Mouse (Mus musculus) MEL (cell line): ENCODE results near the gene Tprkb. TPM values are rescaled to one million over a fixed set of nuclear protein-coding genes. Genes with fewer than 3 reads are reported as not detected.
A peak's percentile ranks its signal among the peaks of the same experiment; 100 is the strongest.
"Not testable (repeated sequence)": the region's sequence is repeated elsewhere in the genome, so short reads cannot be mapped to it uniquely, and the experiment has no call there.

Experiments
- DNase-seq: peaks from one replicate; pipeline ENCODE4 v3.0.0; 2011; ENCODE audit warnings: low read depth, low spot score
- H3K27ac ChIP-seq: 2 replicates; pipeline ENCODE4 v1.5.1; 2012; ENCODE audit warnings: low read depth, mild to moderate bottlenecking, control low read depth, low read length, moderate library complexity; ENCODE audit not compliant: control insufficient read depth
- H3K27me3 ChIP-seq, 2 experiments: fragments of 150-350 bp in 1 of 2; sonication (generic) in 1 of 2; 2 replicates each; pipeline ENCODE4 v1.6.1; 2012; ENCODE audit warnings: low read length in 2 of 2, mild to moderate bottlenecking in 2 of 2, improper control_type of control experiment in 1 of 2, moderate library complexity in 1 of 2; ENCODE audit not compliant: insufficient read depth in 2 of 2, control insufficient read depth in 1 of 2
- H3K36me3 ChIP-seq, 2 experiments: 2 replicates each; pipeline ENCODE4 v1.6.1; 2012 to 2014; ENCODE audit warnings: low read length in 2 of 2, improper control_type of control experiment in 1 of 2, inconsistent platforms in 1 of 2, mild to moderate bottlenecking in 1 of 2; ENCODE audit not compliant: insufficient read depth in 2 of 2, control insufficient read depth in 1 of 2
- H3K4me1 ChIP-seq, 2 experiments: fragments of 150-350 bp in 1 of 2; sonication (generic) in 1 of 2; 2 replicates each; pipeline ENCODE4 v1.6.1; 2012; ENCODE audit warnings: low read length in 2 of 2, improper control_type of control experiment in 1 of 2, mild to moderate bottlenecking in 1 of 2; ENCODE audit not compliant: insufficient read depth in 2 of 2, control insufficient read depth in 1 of 2
- H3K4me3 ChIP-seq, 2 experiments: fragments of 150-350 bp in 1 of 2; sonication (generic) in 1 of 2; 2 replicates each; pipeline ENCODE4 v1.5.1; 2012; ENCODE audit warnings: low read depth in 2 of 2, low read length in 2 of 2, mild to moderate bottlenecking in 2 of 2, moderate library complexity in 2 of 2, control low read depth in 1 of 2, improper control_type of control experiment in 1 of 2; ENCODE audit not compliant: control insufficient read depth in 1 of 2, insufficient read depth in 1 of 2
- H3K79me2 ChIP-seq: 2 replicates; pipeline ENCODE4 v1.6.1; 2012; ENCODE audit warnings: mild to moderate bottlenecking, low read length, moderate library complexity; ENCODE audit not compliant: control insufficient read depth, poor library complexity, insufficient read depth
- H3K9ac ChIP-seq: 2 replicates; pipeline ENCODE4 v1.6.1; 2012; ENCODE audit warnings: low read depth, mild to moderate bottlenecking, control low read depth, low read length, moderate library complexity; ENCODE audit not compliant: control insufficient read depth, poor library complexity, severe bottlenecking
- H3K9me3 ChIP-seq: fragments of 150-350 bp; sonication (generic); replicated peaks from 2 replicates; pipeline ENCODE4 v1.6.1; 2012; ENCODE audit warnings: mild to moderate bottlenecking, low read length, improper control_type of control experiment, moderate library complexity; ENCODE audit not compliant: insufficient read depth
- CTCF ChIP-seq, 3 experiments: IDR thresholded peaks in 2 of 3; conservative IDR thresholded peaks in 1 of 3; 2 replicates each; pipeline ENCODE4 v1.5.1; 2011 to 2012; ENCODE audit warnings: low read length in 3 of 3, low read depth in 2 of 3, mild to moderate bottlenecking in 2 of 3, improper control_type of control experiment in 1 of 3, inconsistent platforms in 1 of 3, mixed read lengths in 1 of 3, moderate library complexity in 1 of 3; ENCODE audit not compliant: control insufficient read depth in 1 of 3, insufficient read depth in 1 of 3, poor library complexity in 1 of 3, severe bottlenecking in 1 of 3
- E2F4 ChIP-seq: IDR thresholded peaks from 2 replicates; pipeline ENCODE4 v1.6.1; 2011; ENCODE audit warnings: low read depth, low read length, improper control_type of control experiment, borderline replicate concordance
- ELF1 ChIP-seq: IDR thresholded peaks from 2 replicates; pipeline ENCODE4 v1.6.1; 2014; ENCODE audit warnings: low read depth, mild to moderate bottlenecking, inconsistent platforms, low read length, improper control_type of control experiment, moderate library complexity
- EP300 ChIP-seq, 2 experiments: IDR thresholded peaks; 2 replicates each; pipeline ENCODE4 v1.6.1; 2011; ENCODE audit warnings: improper control_type of control experiment in 2 of 2, low read length in 2 of 2, low read depth in 1 of 2, mild to moderate bottlenecking in 1 of 2
- ETS1 ChIP-seq: IDR thresholded peaks from 2 replicates; pipeline ENCODE4 v1.6.1; 2012; ENCODE audit warnings: low read depth, mild to moderate bottlenecking, inconsistent platforms, low read length, improper control_type of control experiment, moderate library complexity
- GABPA ChIP-seq: IDR thresholded peaks from 2 replicates; pipeline ENCODE4 v1.6.1; 2012; ENCODE audit warnings: low read depth, mild to moderate bottlenecking, inconsistent platforms, low read length, improper control_type of control experiment, moderate library complexity
- HCFC1 ChIP-seq: IDR thresholded peaks from 2 replicates; pipeline ENCODE4 v1.6.1; 2012; ENCODE audit warnings: low read depth, mild to moderate bottlenecking, inconsistent platforms, low read length, improper control_type of control experiment, moderate library complexity
- JUND ChIP-seq: IDR thresholded peaks from 2 replicates; pipeline ENCODE4 v1.6.1; 2011; ENCODE audit warnings: low read depth, mild to moderate bottlenecking, improper control_type of control experiment, low read length
- KAT2A ChIP-seq: conservative IDR thresholded peaks from 2 replicates; pipeline ENCODE4 v1.6.1; 2012; ENCODE audit warnings: low read depth, low read length, improper control_type of control experiment, inconsistent platforms
- MAX ChIP-seq: IDR thresholded peaks from 2 replicates; pipeline ENCODE4 v1.6.1; 2011; ENCODE audit warnings: low read length, improper control_type of control experiment
- NELFE ChIP-seq: IDR thresholded peaks from 2 replicates; pipeline ENCODE4 v1.6.1; 2011; ENCODE audit warnings: low read depth, low read length, improper control_type of control experiment
- POLR2A ChIP-seq, 2 experiments: IDR thresholded peaks; 2 replicates each; pipeline ENCODE4 v1.6.1; 2011 to 2012; ENCODE audit warnings: low read length in 2 of 2, mild to moderate bottlenecking in 2 of 2, control low read depth in 1 of 2, improper control_type of control experiment in 1 of 2, low read depth in 1 of 2, moderate library complexity in 1 of 2; ENCODE audit not compliant: control insufficient read depth in 1 of 2, insufficient read depth in 1 of 2, poor library complexity in 1 of 2
- POLR2AphosphoS2 ChIP-seq: IDR thresholded peaks from 2 replicates; pipeline ENCODE4 v1.6.1; 2011; ENCODE audit warnings: low read length, improper control_type of control experiment
- RAD21 ChIP-seq: IDR thresholded peaks from 2 replicates; pipeline ENCODE4 v1.6.1; 2011; ENCODE audit warnings: mild to moderate bottlenecking, low read depth, low read length, improper control_type of control experiment
- SIN3A ChIP-seq: IDR thresholded peaks from 2 replicates; pipeline ENCODE4 v1.6.1; 2012; ENCODE audit warnings: low read length, improper control_type of control experiment, inconsistent platforms
- SMC3 ChIP-seq: IDR thresholded peaks from 2 replicates; pipeline ENCODE4 v1.6.1; 2011; ENCODE audit warnings: low read depth, low read length, improper control_type of control experiment
- TBP ChIP-seq: IDR thresholded peaks from 2 replicates; pipeline ENCODE4 v1.8.0; 2011; ENCODE audit warnings: low read depth, low read length, improper control_type of control experiment
- TCF12 ChIP-seq: IDR thresholded peaks from 2 replicates; pipeline ENCODE4 v1.6.1; 2014; ENCODE audit warnings: low read depth, mild to moderate bottlenecking, inconsistent platforms, low read length, improper control_type of control experiment, moderate library complexity
- USF2 ChIP-seq, 2 experiments: IDR thresholded peaks; 2 replicates each; pipeline ENCODE4 v1.6.1; 2011 to 2012; ENCODE audit warnings: improper control_type of control experiment in 2 of 2, low read length in 2 of 2, borderline replicate concordance in 1 of 2, inconsistent platforms in 1 of 2, low read depth in 1 of 2, mild to moderate bottlenecking in 1 of 2; ENCODE audit not compliant: insufficient read depth in 1 of 2
- ZC3H11A ChIP-seq: IDR thresholded peaks from 2 replicates; pipeline ENCODE4 v1.6.1; 2012; ENCODE audit warnings: low read depth, mild to moderate bottlenecking, inconsistent platforms, low read length, improper control_type of control experiment
- ZMIZ1 ChIP-seq: IDR thresholded peaks from 2 replicates; pipeline ENCODE4 v1.6.1; 2012; ENCODE audit warnings: low read depth, mild to moderate bottlenecking, inconsistent platforms, low read length, improper control_type of control experiment, moderate library complexity
- polyA plus RNA-seq, 2 experiments: library from polyadenylated mRNA; stranded (reverse) in 1 of 2; unstranded in 1 of 2; fragments of >175 nt in 1 of 2; fragments of >200 nt in 1 of 2; gene quantifications; 2 replicates each; pipeline versions ENCODE4 v1.2.1 to v1.2.4; 2012; ENCODE audit warnings: low replicate concordance in 2 of 2, low read depth in 1 of 2; ENCODE audit not compliant: insufficient read length in 2 of 2, insufficient read depth in 1 of 2, missing spikeins in 1 of 2
- total RNA-seq: library from RNA; depleted of rRNA; stranded (reverse); fragments of 300-350 nt; gene quantifications from 2 replicates; pipeline ENCODE4 v1.2.3, GENCODE M21; 2012

The Tprkb gene
- total and polyA plus RNA-seq, 3 experiments = 66.5 to 87.6 (median 85.1) TPM

DNA sequence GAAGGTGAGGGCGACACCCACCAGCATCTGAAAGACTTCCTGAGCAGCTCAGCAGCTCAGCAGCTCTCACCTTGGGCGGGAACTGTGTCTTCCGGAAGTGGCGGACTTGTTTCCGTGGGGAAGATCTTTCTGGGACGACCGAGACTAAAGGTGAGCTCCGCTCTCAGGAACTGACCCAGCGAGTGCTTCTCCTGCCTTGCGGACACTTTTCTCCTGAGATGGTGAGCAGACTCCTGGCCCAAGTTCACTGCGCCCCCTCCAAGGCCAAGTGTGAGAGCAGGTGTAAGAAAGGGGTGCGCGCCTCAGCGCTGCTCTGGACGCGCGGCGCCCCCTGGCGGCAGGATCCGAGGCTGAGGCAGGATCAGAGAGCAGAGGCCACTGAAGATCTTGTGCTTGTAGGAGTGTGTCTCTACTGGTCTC lies 7.0 kb upstream of the Tprkb start, which contains the start of gene Nat8f4:
Nat8f4 (minus strand) TSS at position 243 of the 420 bp plus-strand sequence.
- DNase-seq = peak; percentile 77

DNA sequence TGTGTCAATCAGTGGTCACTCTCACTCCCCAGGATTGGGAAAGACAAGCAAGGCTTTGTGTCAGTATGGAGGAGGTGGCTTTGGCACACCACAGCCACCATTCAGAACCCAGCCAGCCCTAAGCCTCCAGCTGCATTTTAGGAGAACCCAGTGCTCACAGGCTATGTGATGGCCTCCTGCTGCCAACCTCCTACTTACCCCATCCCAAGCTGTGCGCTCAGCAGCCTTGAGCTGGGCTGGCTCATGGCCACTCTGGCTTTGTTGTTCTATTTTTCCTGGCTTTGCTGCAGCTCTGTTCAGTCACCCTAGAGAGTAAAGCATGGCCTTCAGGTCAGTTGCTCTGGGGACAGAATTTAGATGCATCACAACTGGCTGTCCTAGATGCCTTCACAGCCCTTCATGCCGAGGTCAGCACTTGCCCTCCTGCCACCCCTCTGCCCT lies 4.7 kb upstream of the Tprkb start:
- H3K79me2 ChIP-seq, H3K36me3 ChIP-seq, H3K4me1 ChIP-seq, DNase-seq, H3K27me3 ChIP-seq, H3K4me3 ChIP-seq, H3K27ac ChIP-seq, H3K9me3 ChIP-seq, H3K9ac ChIP-seq: not testable (repeated sequence)

More for the DNA sequence above, 7.0 kb upstream of the Tprkb start, which contains the start of gene Nat8f4:
- H3K36me3 ChIP-seq, H3K27me3 ChIP-seq, H3K79me2 ChIP-seq, H3K4me1 ChIP-seq, H3K9me3 ChIP-seq: not testable (repeated sequence)
- Histone ChIP-seq H3K4me3 (peak within 1 kb of the TSS; percentile 61 to 82), H3K9ac (peak within 1 kb of the TSS; percentile 88), H3K27ac (peak within 1 kb of the TSS; percentile 68)
- peak; percentile 30 to 63; a peak in 2 of 4 replicates for TF ChIP-seq POLR2A (IDR thresholded peaks at IDR 0.05; ENCODE audit: control insufficient read depth in 1 of 2, insufficient read depth in 1 of 2, low read depth in 1 of 2, low read length in 2 of 2, poor library complexity in 1 of 2)
- 0 out of 2 replicates have a peak, but pooled peaks have one; percentile 22 for TF ChIP-seq SIN3A
- TF ChIP-seq RAD21 = peak; percentile 43
- TF ChIP-seq TBP = 0 out of 2 replicates have a peak, but pooled peaks have one; percentile 55
- TF ChIP-seq CTCF (IDR thresholded peaks at IDR 0.05 in 2 of 3, conservative IDR thresholded peaks at IDR 0.05 in 1 of 3; ENCODE audit: control insufficient read depth in 1 of 3, insufficient read depth in 1 of 3, low read depth in 2 of 3, low read length in 3 of 3, poor library complexity in 1 of 3, severe bottlenecking in 1 of 3) = peak; percentile 57 to 73 (median 68)
- peak; percentile 62 for TF ChIP-seq HCFC1
- TF ChIP-seq NELFE = peak; percentile 56; the same call in 1 of the 2 replicates
- TF ChIP-seq E2F4 = peak; percentile 55; the same call in 1 of the 2 replicates
- peak; percentile 34; the same call in 1 of the 2 replicates for TF ChIP-seq ELF1
- TF ChIP-seq SMC3 = peak; percentile 60
- 0 out of 2 replicates have a peak, but pooled peaks have one; percentile 17 for TF ChIP-seq ZC3H11A
- TF ChIP-seq TCF12 = 0 out of 2 replicates have a peak, but pooled peaks have one; percentile 20

DNA sequence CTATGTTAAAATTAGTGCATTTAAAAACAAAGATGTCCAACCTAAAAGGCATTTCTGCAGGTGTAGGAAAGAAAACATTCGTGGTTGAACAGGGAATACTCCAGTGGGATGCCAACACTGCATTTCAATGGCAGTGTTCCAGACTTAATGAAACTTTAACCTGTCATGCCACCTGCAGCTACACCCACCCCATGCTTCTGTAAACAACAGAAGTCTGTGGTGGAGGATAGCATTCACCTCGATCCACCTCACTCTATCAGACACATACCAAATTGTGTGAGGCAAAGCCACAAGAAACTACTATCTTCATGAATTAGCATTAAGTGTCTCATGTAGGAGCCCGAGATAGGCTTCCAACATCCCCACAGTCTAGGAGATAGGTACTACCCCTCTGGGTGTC lies 3.3 kb upstream of the Tprkb start:
- TF ChIP-seq SIN3A (no peak), KAT2A (no peak), GABPA (no peak), ZMIZ1 (no peak), USF2 (IDR thresholded peaks at IDR 0.05; ENCODE audit: borderline replicate concordance in 1 of 2, insufficient read depth in 1 of 2, low read depth in 1 of 2, low read length in 2 of 2) (no peak), MAX (no peak), TCF12 (0 out of 2 replicates have a peak, but pooled peaks have one; percentile 43), ZC3H11A (no peak), POLR2AphosphoS2 (no peak), JUND (no peak), ETS1 (0 out of 2 replicates have a peak, but pooled peaks have one; percentile 21), EP300 (IDR thresholded peaks at IDR 0.05; ENCODE audit: low read depth in 1 of 2, low read length in 2 of 2) (peak in 1 of 2 experiments; percentile 71; a peak in 2 of 4 replicates)
- peak; percentile 18 for DNase-seq
- no peak overlapping the region for H3K27ac ChIP-seq

More for the DNA sequence above, 3.3 kb upstream of the Tprkb start:
- H3K4me1 ChIP-seq = peaks cover 2 to 7% of the 10 kb centered on the region in 2 experiments; a peak in 3 of 4 replicates
- no peak overlapping the region for H3K9ac ChIP-seq
- H3K9me3 ChIP-seq = no peaks in the 10 kb centered on the region
- H3K4me3 ChIP-seq = no peak overlapping the region
- H3K79me2 ChIP-seq = no peaks in the 10 kb centered on the region; the same call in 1 of the 2 replicates
- H3K36me3 ChIP-seq = peaks cover 0 to 5% of the 10 kb centered on the region in 2 experiments; a peak in 1 of 4 replicates
- H3K27me3 ChIP-seq = no peaks in the 10 kb centered on the region
